Mouse (Mus musculus): ENCODE results near the gene Auts2. TPM values are rescaled to one million over a fixed set of nuclear protein-coding genes. Genes with fewer than 3 reads are reported as not detected.

The Auts2 gene
- polyA plus RNA-seq, 1 experiment from 2014 or later = 70.3 TPM

GRCm38 (mm10) chr5:131466131-131466530, 1077.0 kb downstream of the Auts2 start:
- H3K36me3 ChIP-seq (ENCODE audit: control insufficient read depth, insufficient read depth, low read length) = peaks cover 22% of the 10 kb centered on the region
- H3K27ac ChIP-seq (ENCODE audit: low read depth, low read length) = no peak overlapping the region
- no peak for ATAC-seq (ENCODE audit: low FRiP score)

GRCm38 (mm10) chr5:131463402-131463801, 1079.7 kb downstream of the Auts2 start:
- ATAC-seq (ENCODE audit: low FRiP score) = no peak
- no peak overlapping the region for H3K9ac ChIP-seq (ENCODE audit: low read depth, low read length)
- H3K9me3 ChIP-seq (ENCODE audit: control insufficient read depth, low read length) = no peaks in the 10 kb centered on the region
- H3K27ac ChIP-seq (ENCODE audit: low read depth, low read length) = no peak overlapping the region
- H3K36me3 ChIP-seq (ENCODE audit: control insufficient read depth, insufficient read depth, low read length) = peaks cover 15% of the 10 kb centered on the region
- DNase-seq (ENCODE audit: low spot score) = no peak
- no peaks in the 10 kb centered on the region for H3K27me3 ChIP-seq (ENCODE audit: control insufficient read depth, insufficient read depth, low read length)
- no peak overlapping the region for H3K4me3 ChIP-seq (ENCODE audit: low read depth, low read length)
- WGBS = 91% methylated on average over 6 of the region's 6 CpGs
- H3K4me2 ChIP-seq (replicated peaks; ENCODE audit: low read depth, low read length) = no peak overlapping the region
- no peaks in the 10 kb centered on the region for H3K4me1 ChIP-seq (replicated peaks; ENCODE audit: control insufficient read depth, insufficient read depth, low read length)

More at GRCm38 (mm10) chr5:131466131-131466530, 1077.0 kb downstream of the Auts2 start:
- Histone ChIP-seq H3K9ac (ENCODE audit: low read depth, low read length) (no peak overlapping the region), H3K4me2 (replicated peaks; ENCODE audit: low read depth, low read length) (no peak overlapping the region), H3K4me3 (ENCODE audit: low read depth, low read length) (no peak overlapping the region), H3K9me3 (ENCODE audit: control insufficient read depth, low read length) (no peaks in the 10 kb centered on the region), H3K27me3 (ENCODE audit: control insufficient read depth, insufficient read depth, low read length) (no peaks in the 10 kb centered on the region), H3K4me1 (replicated peaks; ENCODE audit: control insufficient read depth, insufficient read depth, low read length) (no peaks in the 10 kb centered on the region)
- WGBS = 92% methylated on average over 9 of the region's 9 CpGs
- DNase-seq (ENCODE audit: low spot score) = no peak

GRCm38 (mm10) chr5:131459951-131460350, 1083.2 kb downstream of the Auts2 start:
- ATAC-seq (ENCODE audit: low FRiP score) (no peak), DNase-seq (ENCODE audit: low spot score) (no peak)
- Histone ChIP-seq H3K4me1 (replicated peaks; ENCODE audit: control insufficient read depth, insufficient read depth, low read length) (no peaks in the 10 kb centered on the region), H3K9ac (ENCODE audit: low read depth, low read length) (no peak overlapping the region), H3K27ac (ENCODE audit: low read depth, low read length) (no peak overlapping the region), H3K9me3 (ENCODE audit: control insufficient read depth, low read length) (no peaks in the 10 kb centered on the region), H3K4me3 (ENCODE audit: low read depth, low read length) (no peak overlapping the region), H3K4me2 (replicated peaks; ENCODE audit: low read depth, low read length) (no peak overlapping the region), H3K36me3 (ENCODE audit: control insufficient read depth, insufficient read depth, low read length) (peaks cover 12% of the 10 kb centered on the region), H3K27me3 (ENCODE audit: control insufficient read depth, insufficient read depth, low read length) (no peaks in the 10 kb centered on the region)
- 89% methylated on average over 6 of the region's 6 CpGs for WGBS

- ATAC-seq (ENCODE audit: low FRiP score) (no peak), DNase-seq (ENCODE audit: low spot score) (peak; percentile 36)
- no peak overlapping the region for H3K4me2 ChIP-seq (replicated peaks; ENCODE audit: low read depth, low read length)
- peaks cover 9% of the 10 kb centered on the region for H3K36me3 ChIP-seq (ENCODE audit: control insufficient read depth, insufficient read depth, low read length)
- no peaks in the 10 kb centered on the region for H3K27me3 ChIP-seq (ENCODE audit: control insufficient read depth, insufficient read depth, low read length)
- no peaks in the 10 kb centered on the region for H3K4me1 ChIP-seq (replicated peaks; ENCODE audit: control insufficient read depth, insufficient read depth, low read length)
- no peak overlapping the region for H3K9ac ChIP-seq (ENCODE audit: low read depth, low read length)
- 88% methylated on average over 2 of the region's 2 CpGs for WGBS
- no peaks in the 10 kb centered on the region for H3K9me3 ChIP-seq (ENCODE audit: control insufficient read depth, low read length)
- H3K4me3 ChIP-seq (ENCODE audit: low read depth, low read length) = no peak overlapping the region
- no peak overlapping the region for H3K27ac ChIP-seq (ENCODE audit: low read depth, low read length)
Observed at GRCm38 (mm10) chr5:131459549-131459948, 1083.6 kb downstream of the Auts2 start.

GRCm38 (mm10) chr5:131458700-131459099, 1084.4 kb downstream of the Auts2 start:
- Histone ChIP-seq H3K4me3 (ENCODE audit: low read depth, low read length) (no peak overlapping the region), H3K4me2 (replicated peaks; ENCODE audit: low read depth, low read length) (no peak overlapping the region), H3K27ac (ENCODE audit: low read depth, low read length) (no peak overlapping the region), H3K9ac (ENCODE audit: low read depth, low read length) (no peak overlapping the region), H3K4me1 (replicated peaks; ENCODE audit: control insufficient read depth, insufficient read depth, low read length) (no peaks in the 10 kb centered on the region), H3K27me3 (ENCODE audit: control insufficient read depth, insufficient read depth, low read length) (no peaks in the 10 kb centered on the region), H3K36me3 (ENCODE audit: control insufficient read depth, insufficient read depth, low read length) (peaks cover 12% of the 10 kb centered on the region; the same call in 1 of the 2 replicates), H3K9me3 (ENCODE audit: control insufficient read depth, low read length) (no peaks in the 10 kb centered on the region)
- WGBS = 84% methylated on average over 6 of the region's 6 CpGs
- no peak for DNase-seq (ENCODE audit: low spot score)
- ATAC-seq (ENCODE audit: low FRiP score) = no peak

- Histone ChIP-seq H3K4me2 (replicated peaks; ENCODE audit: low read depth, low read length) (no peak overlapping the region), H3K27me3 (ENCODE audit: control insufficient read depth, insufficient read depth, low read length) (no peaks in the 10 kb centered on the region), H3K9me3 (ENCODE audit: control insufficient read depth, low read length) (no peaks in the 10 kb centered on the region), H3K9ac (ENCODE audit: low read depth, low read length) (no peak overlapping the region), H3K36me3 (ENCODE audit: control insufficient read depth, insufficient read depth, low read length) (peaks cover 15% of the 10 kb centered on the region; the same call in 1 of the 2 replicates), H3K4me3 (ENCODE audit: low read depth, low read length) (no peak overlapping the region), H3K4me1 (replicated peaks; ENCODE audit: control insufficient read depth, insufficient read depth, low read length) (no peaks in the 10 kb centered on the region), H3K27ac (ENCODE audit: low read depth, low read length) (no peak overlapping the region)
- DNase-seq (ENCODE audit: low spot score) (no peak), ATAC-seq (ENCODE audit: low FRiP score) (no peak)
- WGBS = 84% methylated on average over 7 of the region's 7 CpGs
Observed at GRCm38 (mm10) chr5:131457999-131458398, 1085.1 kb downstream of the Auts2 start.

GRCm38 (mm10) chr5:131449181-131449868, 1093.8 kb downstream of the Auts2 start:
- 93% methylated on average over 7 of the region's 7 CpGs for WGBS
- DNase-seq (ENCODE audit: low spot score) (no peak), ATAC-seq (ENCODE audit: low FRiP score) (no peak)
- Histone ChIP-seq H3K27me3 (ENCODE audit: control insufficient read depth, insufficient read depth, low read length) (no peaks in the 10 kb centered on the region), H3K27ac (ENCODE audit: low read depth, low read length) (no peak overlapping the region), H3K9ac (ENCODE audit: low read depth, low read length) (no peak overlapping the region), H3K36me3 (ENCODE audit: control insufficient read depth, insufficient read depth, low read length) (peaks cover 47% of the 10 kb centered on the region), H3K9me3 (ENCODE audit: control insufficient read depth, low read length) (no peaks in the 10 kb centered on the region), H3K4me1 (replicated peaks; ENCODE audit: control insufficient read depth, insufficient read depth, low read length) (no peaks in the 10 kb centered on the region), H3K4me3 (ENCODE audit: low read depth, low read length) (no peak overlapping the region), H3K4me2 (replicated peaks; ENCODE audit: low read depth, low read length) (no peak overlapping the region)

- H3K4me1 ChIP-seq (replicated peaks; ENCODE audit: control insufficient read depth, insufficient read depth, low read length) = no peaks in the 10 kb centered on the region
- DNase-seq (ENCODE audit: low spot score) (no peak), ATAC-seq (ENCODE audit: low FRiP score) (peak; percentile 65; the same call in 1 of the 2 replicates)
- no peak overlapping the region for H3K9ac ChIP-seq (ENCODE audit: low read depth, low read length)
- H3K4me3 ChIP-seq (ENCODE audit: low read depth, low read length) = no peak overlapping the region
- peaks cover 11% of the 10 kb centered on the region for H3K36me3 ChIP-seq (ENCODE audit: control insufficient read depth, insufficient read depth, low read length)
- no peaks in the 10 kb centered on the region for H3K27me3 ChIP-seq (ENCODE audit: control insufficient read depth, insufficient read depth, low read length)
- no peak overlapping the region for H3K27ac ChIP-seq (ENCODE audit: low read depth, low read length)
- WGBS = 76% methylated on average over 10 of the region's 10 CpGs
- H3K4me2 ChIP-seq (replicated peaks; ENCODE audit: low read depth, low read length) = no peak overlapping the region
- H3K9me3 ChIP-seq (ENCODE audit: control insufficient read depth, low read length) = no peaks in the 10 kb centered on the region
Observed at GRCm38 (mm10) chr5:131435239-131435876, 1107.8 kb downstream of the Auts2 start.

- 81% methylated on average over 4 of the region's 4 CpGs for WGBS
- no peak for ATAC-seq (ENCODE audit: low FRiP score)
- no peaks in the 10 kb centered on the region for H3K4me1 ChIP-seq (replicated peaks; ENCODE audit: control insufficient read depth, insufficient read depth, low read length)
- no peaks in the 10 kb centered on the region for H3K9me3 ChIP-seq (ENCODE audit: control insufficient read depth, low read length)
- H3K4me3 ChIP-seq (ENCODE audit: low read depth, low read length) = no peak overlapping the region
- H3K4me2 ChIP-seq (replicated peaks; ENCODE audit: low read depth, low read length) = no peak overlapping the region
- no peaks in the 10 kb centered on the region for H3K36me3 ChIP-seq (ENCODE audit: control insufficient read depth, insufficient read depth, low read length)
- H3K27ac ChIP-seq (ENCODE audit: low read depth, low read length) = no peak overlapping the region
- no peak for DNase-seq (ENCODE audit: low spot score)
- no peaks in the 10 kb centered on the region for H3K27me3 ChIP-seq (ENCODE audit: control insufficient read depth, insufficient read depth, low read length)
- no peak overlapping the region for H3K9ac ChIP-seq (ENCODE audit: low read depth, low read length)
Observed at GRCm38 (mm10) chr5:131433291-131433690, 1109.9 kb downstream of the Auts2 start.

Data from hindbrain, embryonic 11.5 days (tissue).